Comparison of ENCODE assay signal across 18 mouse cellular contexts in genomic region chr11:35857395-35858067, GRCm38 (mm10). TPM values are rescaled to one million over a fixed set of nuclear protein-coding genes. Genes with fewer than 3 reads are reported as not detected.
A peak's percentile ranks its signal among the peaks of the same experiment; 100 is the strongest.
DNase-seq lines count a peak whose midpoint lies in the region; ATAC-seq and TF ChIP-seq lines count a peak whose summit lies in the region.
"Had no signal": no experiment of that assay in that cellular context is flagged by ENCODE, and none has a peak within 500 bp of the region (broad histone marks: within the 10 kb centered on the region; RNA-seq: fewer than 3 reads in every experiment).

No protein-coding gene starts in this region.

- DNase-seq in left cerebral cortex, adult 2 months (ENCODE audit: extremely low spot score in 1 of 2, low spot score in 2 of 2) = no peak
- no peak for DNase-seq in left cerebral cortex, postnatal 25 days (ENCODE audit: low spot score in 2 of 2)
- DNase-seq in hindbrain, embryonic 11.5 days (ENCODE audit: low spot score) = no peak
- DNase-seq in stomach, postnatal 0 days (ENCODE audit: low spot score) = no peak
- DNase-seq in ovary, adult 18-20 months (ENCODE audit: low spot score) = no peak
- no peak for DNase-seq in kidney, adult 18-20 months
- DNase-seq in left cerebral cortex, postnatal 10 days (ENCODE audit: extremely low spot score in 1 of 2, low spot score in 2 of 2) = no peak
- DNase-seq: cerebellum, postnatal 36 days; gastrocnemius, postnatal 10 days; lung, adult 18-20 months; spleen, adult 18-20 months; thymus, adult 18-20 months had no signal

- H3K4me2 ChIP-seq in hindbrain, embryonic 11.5 days (replicated peaks; ENCODE audit: low read depth, low read length) = no peak overlapping the region
- H3K4me2 ChIP-seq in midbrain, embryonic 12.5 days (replicated peaks) = no peak overlapping the region
- no peak overlapping the region for H3K4me2 ChIP-seq in stomach, postnatal 0 days (replicated peaks; ENCODE audit: low read depth)
- H3K4me2 ChIP-seq: heart, embryonic 13.5 days had no signal

- H3K4me3 ChIP-seq in left cerebral cortex, adult 2 months = no peak overlapping the region
- no peak overlapping the region for H3K4me3 ChIP-seq in hindbrain, embryonic 11.5 days (ENCODE audit: low read depth, low read length)
- no peak overlapping the region for H3K4me3 ChIP-seq in midbrain, embryonic 12.5 days
- no peak overlapping the region for H3K4me3 ChIP-seq in stomach, postnatal 0 days (ENCODE audit: low read depth, low read length)
- H3K4me3 ChIP-seq: heart, embryonic 13.5 days; megakaryocyte, embryonic 14.5 days had no signal

- no peak for TF ChIP-seq EP300 in stomach, postnatal 0 days (optimal IDR thresholded peaks at IDR 0.05)

- H3K36me3 ChIP-seq in hindbrain, embryonic 11.5 days (ENCODE audit: control insufficient read depth, insufficient read depth, low read length) = no peaks in the 10 kb centered on the region
- 0 out of 2 replicates have a peak, but pooled peaks cover 3% of the 10 kb centered on the region for H3K36me3 ChIP-seq in midbrain, embryonic 12.5 days
- no peaks in the 10 kb centered on the region; the same call in 1 of the 2 replicates for H3K36me3 ChIP-seq in stomach, postnatal 0 days (ENCODE audit: control insufficient read depth, insufficient read depth, low read length)
- H3K36me3 ChIP-seq: G1E; heart, embryonic 13.5 days had no signal

- H3K27ac ChIP-seq in left cerebral cortex, adult 2 months = peak overlapping the region; percentile 49
- peak overlapping the region; percentile 83 for H3K27ac ChIP-seq in hindbrain, embryonic 11.5 days (ENCODE audit: low read depth, low read length)
- H3K27ac ChIP-seq in midbrain, embryonic 12.5 days (replicated peaks) = peak overlapping the region; percentile 90
- H3K27ac ChIP-seq in stomach, postnatal 0 days (replicated peaks) = no peak overlapping the region

- no peaks in the 10 kb centered on the region for H3K27me3 ChIP-seq in hindbrain, embryonic 11.5 days (ENCODE audit: control insufficient read depth, insufficient read depth, low read length)
- no peaks in the 10 kb centered on the region for H3K27me3 ChIP-seq in midbrain, embryonic 12.5 days
- no peaks in the 10 kb centered on the region for H3K27me3 ChIP-seq in stomach, postnatal 0 days (ENCODE audit: control insufficient read depth, insufficient read depth, low read length)
- H3K27me3 ChIP-seq: heart, embryonic 13.5 days had no signal

- H3K9me3 ChIP-seq in hindbrain, embryonic 11.5 days (ENCODE audit: control insufficient read depth, low read length) = no peaks in the 10 kb centered on the region
- H3K9me3 ChIP-seq in midbrain, embryonic 12.5 days = no peaks in the 10 kb centered on the region
- no peaks in the 10 kb centered on the region for H3K9me3 ChIP-seq in stomach, postnatal 0 days (ENCODE audit: control insufficient read depth, low read length)
- H3K9me3 ChIP-seq: heart, embryonic 13.5 days; megakaryocyte, embryonic 14.5 days had no signal

- intact Hi-C loops in left cerebral cortex, adult 2 months (cut with DNase I) = loop anchor here (5.0 kb wide), 2 partner anchors 75 to 120 kb away; no protein-coding TSS in a partner anchor
- intact Hi-C loops in left cerebral cortex, postnatal 25 days (cut with DNase I) = loop anchor here (5.0 kb wide), 2 partner anchors 60 to 135 kb away; no protein-coding TSS in a partner anchor
- intact Hi-C loops in left cerebral cortex, postnatal 10 days (cut with DNase I) = loop anchor here (5.0 kb wide), 2 partner anchors 125 to 140 kb away; partner anchors contain the start of gene Wwc1

- WGBS in hindbrain, embryonic 11.5 days = 76% methylated on average over 12 of the region's 12 CpGs
- 73% methylated on average over 12 of the region's 12 CpGs for WGBS in midbrain, embryonic 12.5 days
- WGBS in stomach, postnatal 0 days = 64% methylated on average over 12 of the region's 12 CpGs

- no peak for ATAC-seq in hindbrain, embryonic 11.5 days (ENCODE audit: low FRiP score)
- ATAC-seq in midbrain, embryonic 12.5 days (ENCODE audit: low FRiP score, low read depth) = no peak
- peak; percentile 35; the same call in 1 of the 2 replicates for ATAC-seq in stomach, postnatal 0 days (ENCODE audit: low FRiP score, low TSS enrichment)
- ATAC-seq: inflammation-experienced regulatory T-cells, adult 6 months had no signal

- H3K4me1 ChIP-seq in hindbrain, embryonic 11.5 days (replicated peaks; ENCODE audit: control insufficient read depth, insufficient read depth, low read length) = peaks cover 9% of the 10 kb centered on the region
- H3K4me1 ChIP-seq in midbrain, embryonic 12.5 days = peaks cover 34% of the 10 kb centered on the region
- no peaks in the 10 kb centered on the region for H3K4me1 ChIP-seq in stomach, postnatal 0 days (replicated peaks; ENCODE audit: control insufficient read depth, insufficient read depth)
- H3K4me1 ChIP-seq: megakaryocyte, embryonic 14.5 days had no signal

- no peak overlapping the region for H3K9ac ChIP-seq in hindbrain, embryonic 11.5 days (ENCODE audit: low read depth, low read length)
- no peak overlapping the region for H3K9ac ChIP-seq in midbrain, embryonic 12.5 days (replicated peaks)
- no peak overlapping the region for H3K9ac ChIP-seq in stomach, postnatal 0 days (ENCODE audit: low read length)
- H3K9ac ChIP-seq: heart, embryonic 13.5 days had no signal

- no peak for TF ChIP-seq CTCF in left cerebral cortex, adult 2 months (IDR thresholded peaks at IDR 0.05)
- TF ChIP-seq CTCF in stomach, postnatal 0 days (IDR thresholded peaks at IDR 0.05; ENCODE audit: low read depth) = no peak

RNA-seq across cellular contexts. Expression of gene Rars, which starts 23.2 kb away (rescaled TPM):
- 10 to 100 TPM; 46.8 to 48.4 TPM for total RNA-seq in left cerebral cortex, adult 2 months (2021)
- 10 to 100 TPM; 44.3 to 45.0 TPM for total RNA-seq in left cerebral cortex, postnatal 25 days (2021)
- 106 and 116 TPM in 2 replicates for polyA plus RNA-seq in hindbrain, embryonic 11.5 days (2014; fragmentation: Nextera tagmentation; extraction: Ambion mirVana)
- polyA plus RNA-seq in midbrain, embryonic 12.5 days (2016; fragmentation: Nextera tagmentation; extraction: Ambion mirVana) = 81.2 and 85.0 TPM in 2 replicates
- 55.8 and 57.0 TPM in 2 replicates for polyA plus RNA-seq in stomach, postnatal 0 days (2015; fragmentation: Nextera tagmentation; extraction: Ambion mirVana)
- total RNA-seq in left cerebral cortex, postnatal 10 days (2021) = 10 to 100 TPM; 46.7 to 50.2 TPM

RNA-seq across cellular contexts. Expression of gene Fbll1, which starts 58.8 kb away (rescaled TPM):
- total RNA-seq in left cerebral cortex, adult 2 months (2021) = 10 to 100 TPM; 41.4 to 42.3 TPM
- total RNA-seq in left cerebral cortex, postnatal 25 days (2021) = 10 to 100 TPM; 42.0 to 45.3 TPM
- 4.5 and 4.6 TPM in 2 replicates for polyA plus RNA-seq in hindbrain, embryonic 11.5 days (2014; fragmentation: Nextera tagmentation; extraction: Ambion mirVana)
- polyA plus RNA-seq in midbrain, embryonic 12.5 days (2016; fragmentation: Nextera tagmentation; extraction: Ambion mirVana) = 9.0 and 11.1 TPM in 2 replicates
- polyA plus RNA-seq in stomach, postnatal 0 days (2015; fragmentation: Nextera tagmentation; extraction: Ambion mirVana) = 0.62 and 1.0 TPM in 2 replicates
- 10 to 100 TPM; 47.7 to 50.8 TPM for total RNA-seq in left cerebral cortex, postnatal 10 days (2021)
- polyA plus RNA-seq: G1E; heart, embryonic 13.5 days; inflammation-experienced regulatory T-cells, adult 6 months; limb, embryonic 11.5 days had no signal
